ENCODE assay signal across 10 mouse cellular contexts in genomic region chr3:88235216-88235615, GRCm38 (mm10). TPM values are rescaled to one million over a fixed set of nuclear protein-coding genes. Genes with fewer than 3 reads are reported as not detected.
DNase-seq lines count a peak whose midpoint lies in the region; ATAC-seq and TF ChIP-seq lines count a peak whose summit lies in the region.
"Had no signal": no experiment of that assay in that cellular context is flagged by ENCODE, and none has a peak within 500 bp of the region (broad histone marks: within the 10 kb centered on the region; RNA-seq: fewer than 3 reads in every experiment).

No protein-coding gene starts in this region.

- H3K4me1 ChIP-seq in kidney, adult 2 months (ENCODE audit: control insufficient read depth, insufficient read depth, low read length) = no peaks in the 10 kb centered on the region
- H3K4me1 ChIP-seq in cerebellum, adult 2 months (ENCODE audit: control insufficient read depth, insufficient read depth, low read length) = peaks cover 44% of the 10 kb centered on the region

- no peak overlapping the region for H3K27ac ChIP-seq in kidney, adult 2 months (ENCODE audit: insufficient read depth, low read depth, low read length)
- no peak overlapping the region for H3K27ac ChIP-seq in cerebellum, adult 2 months (ENCODE audit: insufficient read depth, low read length)

- ATAC-seq in megakaryocyte-erythroid progenitor cell, adult 5-6 weeks (replicated peaks; ENCODE audit: low FRiP score, low TSS enrichment, poor library complexity, severe bottlenecking) = peak; percentile 59; the same call in 1 of the 2 replicates
- ATAC-seq: Patski had no signal

- no peaks in the 10 kb centered on the region for H3K27me3 ChIP-seq in kidney, adult 2 months (replicated peaks; ENCODE audit: control insufficient read depth, insufficient read depth, low read length)
- H3K27me3 ChIP-seq in cerebellum, adult 2 months (ENCODE audit: control insufficient read depth, insufficient read depth, low read length) = no peaks in the 10 kb centered on the region

- DNase-seq in kidney, adult 2 months = no peak
- no peak for DNase-seq in kidney, adult 9 months
- DNase-seq in B cell, adult 2 months = peak; percentile 77 to 80
- DNase-seq in cerebellum, adult 2 months = peak; percentile 56 to 61
- DNase-seq in gastrocnemius, postnatal 25 days = no peak
- DNase-seq in ovary, postnatal 14 days (ENCODE audit: low spot score) = no peak
- DNase-seq in left cerebral cortex, postnatal 10 days (ENCODE audit: extremely low spot score in 1 of 2, low spot score in 2 of 2) = no peak

- TF ChIP-seq POLR2A in kidney, adult 2 months (IDR thresholded peaks at IDR 0.05; ENCODE audit: low read depth, low read length) = no peak
- TF ChIP-seq POLR2A in cerebellum, adult 2 months (IDR thresholded peaks at IDR 0.05; ENCODE audit: borderline replicate concordance, insufficient read depth, low read length) = no peak

- intact Hi-C loops in left cerebral cortex, postnatal 10 days (cut with DNase I) = no loop called here

- no peak overlapping the region for H3K4me3 ChIP-seq in kidney, adult 2 months (ENCODE audit: insufficient read depth, low read depth, low read length)
- no peak overlapping the region for H3K4me3 ChIP-seq in cerebellum, adult 2 months (replicated peaks; ENCODE audit: insufficient read depth, low read depth, low read length)

- TF ChIP-seq CTCF in kidney, adult 2 months (conservative IDR thresholded peaks at IDR 0.05; ENCODE audit: insufficient read depth, insufficient read length, low read depth, low read length) = peak; percentile 45; the same call in 1 of the 2 replicates
- TF ChIP-seq CTCF in cerebellum, adult 2 months (IDR thresholded peaks at IDR 0.05; ENCODE audit: borderline replicate concordance, insufficient read depth, low read depth, low read length) = peak; percentile 58; the same call in 1 of the 2 replicates

- no peaks in the 10 kb centered on the region for H3K36me3 ChIP-seq in kidney, adult 2 months (ENCODE audit: control insufficient read depth, insufficient read depth, low read length)

- 27% methylated on average over 3 of the region's 3 CpGs for WGBS in kidney, adult 2 months
- 41% methylated on average over 3 of the region's 3 CpGs for WGBS in cerebellum, adult 2 months

RNA-seq across cellular contexts. Expression of gene Rhbg, which starts 19.3 kb away (rescaled TPM):
- polyA plus RNA-seq in kidney, adult 2 months (2012; rRNA removed) = 94.4 and 106 TPM in 2 replicates
- 0.08 and 0.17 TPM in 2 replicates for polyA plus RNA-seq in cerebellum, adult 2 months (2012; rRNA removed)
- not detected in 2 replicates for total RNA-seq in megakaryocyte-erythroid progenitor cell, adult 5-6 weeks (2014; fragmentation: Nextera tagmentation)
- total RNA-seq in megakaryocyte-erythroid progenitor cell, adult 5-6 weeks (2017) = not detected in 2 replicates
- not detected for total RNA-seq in gastrocnemius, postnatal 25 days (2021)
- total RNA-seq in left cerebral cortex, postnatal 10 days (2021) = under 1 TPM; 0.26 to 0.41 TPM
- total RNA-seq: left cerebral cortex, adult 18-20 months had no signal
- polyA plus RNA-seq: Patski had no signal

RNA-seq across cellular contexts. Expression of gene Gm38392, which starts 51.8 kb away (rescaled TPM):
- polyA plus RNA-seq in kidney, adult 2 months (2012; rRNA removed) = 0.22 and 0.23 TPM in 2 replicates
- polyA plus RNA-seq in cerebellum, adult 2 months (2012; rRNA removed) = 0.10 TPM in 1 of 2 replicates, not detected in the other
- total RNA-seq in megakaryocyte-erythroid progenitor cell, adult 5-6 weeks (2014; fragmentation: Nextera tagmentation) = not detected in 2 replicates
- total RNA-seq in megakaryocyte-erythroid progenitor cell, adult 5-6 weeks (2017) = not detected in 2 replicates
- total RNA-seq in gastrocnemius, postnatal 25 days (2021) = under 1 TPM; 0.51 to 0.69 TPM
- total RNA-seq in left cerebral cortex, postnatal 10 days (2021) = under 1 TPM in 1 of 2 experiments, not detected in 1; 0.81 TPM

Comparison
In these comparisons a context has a peak if more than half of its experiments do, and no peak if none do; other contexts are left out.
1. DNase-seq: peak in B cell, adult 2 months (2 of 2) and cerebellum, adult 2 months (2 of 2); none in kidney, adult 2 months (single experiment), kidney, adult 9 months (single experiment), gastrocnemius, postnatal 25 days (single experiment), ovary, postnatal 14 days (single experiment) and left cerebral cortex, postnatal 10 days (0 of 2).